Mouse (Mus musculus): ENCODE results near the gene Psmb9. TPM values are rescaled to one million over a fixed set of nuclear protein-coding genes. Genes with fewer than 3 reads are reported as not detected.

Psmb9 gene
- total RNA-seq, 2 experiments from 2014 or later, result 12.6 to 15.0 TPM

- no peak for DNase-seq (ENCODE audit: low spot score in 2 of 2)
Observed at GRCm38 (mm10) chr17:34140240-34140639, 47.3 kb downstream of the Psmb9 start.

- DNase-seq (ENCODE audit: low spot score in 2 of 2), result no peak
Observed at GRCm38 (mm10) chr17:34139416-34139815, 48.1 kb downstream of the Psmb9 start.

GRCm38 (mm10) chr17:34138655-34139054 lies 48.9 kb downstream of the Psmb9 start:
- DNase-seq (ENCODE audit: low spot score in 2 of 2), result no peak

- DNase-seq (ENCODE audit: low spot score in 2 of 2), result no peak
Observed at GRCm38 (mm10) chr17:34137601-34138000, 50.0 kb downstream of the Psmb9 start.

GRCm38 (mm10) chr17:34135297-34136224 lies 52.0 kb downstream of the Psmb9 start:
- peak; percentile 98 for DNase-seq (ENCODE audit: low spot score in 2 of 2)

- DNase-seq (ENCODE audit: low spot score in 2 of 2), result no peak
Observed at GRCm38 (mm10) chr17:34134451-34134850, 53.1 kb downstream of the Psmb9 start.

GRCm38 (mm10) chr17:34133289-34133688 lies 54.3 kb downstream of the Psmb9 start:
- DNase-seq (ENCODE audit: low spot score in 2 of 2), result no peak

Other genes starting within 250 kb of the Psmb9 start
- 10 to 100 TPM; 96.5 to 98.1 TPM for gene Pfdn6, start 247.4 kb downstream of the Psmb9 start, total RNA-seq (2021)
- 10 to 100 TPM; 35.1 to 35.2 TPM for gene Wdr46, start 247.1 kb downstream of the Psmb9 start, total RNA-seq (2021)
- 1 to 10 TPM; 7.1 to 7.2 TPM for gene B3galt4, start 236.3 kb downstream of the Psmb9 start, total RNA-seq (2021)
- 10 to 100 TPM; 62.8 to 72.5 TPM for gene Vps52, start 232.0 kb downstream of the Psmb9 start, total RNA-seq (2021)
- 1,000 to 10,000 TPM; 1,180 to 1,281 TPM for gene Rps18, start 231.8 kb downstream of the Psmb9 start, total RNA-seq (2021)
- gene H2-K1, start 187.4 kb downstream of the Psmb9 start, total RNA-seq (2021), result 100 to 1,000 TPM; 173 to 174 TPM
- 10 to 100 TPM; 49.0 to 54.3 TPM for gene Ring1, start 163.1 kb downstream of the Psmb9 start, total RNA-seq (2021)
- 100 to 1,000 TPM; 135 to 144 TPM for gene H2-Ke6, start 159.7 kb downstream of the Psmb9 start, total RNA-seq (2021)
- 100 to 1,000 TPM; 145 to 156 TPM for gene Slc39a7, start 156.1 kb downstream of the Psmb9 start, total RNA-seq (2021)
- gene Rxrb, start 156.0 kb downstream of the Psmb9 start, total RNA-seq (2021), result 10 to 100 TPM; 74.5 to 78.0 TPM
- 1 to 10 TPM; 3.1 to 6.4 TPM for gene Col11a2, start 148.3 kb downstream of the Psmb9 start, total RNA-seq (2021)
- gene H2-Oa, start 95.4 kb downstream of the Psmb9 start, total RNA-seq (2021), result under 1 TPM in 1 of 2 experiments, not detected in 1; 0.31 TPM
- 10 to 100 TPM; 11.2 to 11.7 TPM for gene H2-DMa, start 68.2 kb downstream of the Psmb9 start, total RNA-seq (2021)
- 100 to 1,000 TPM; 225 to 226 TPM for gene Brd2, start 65.1 kb downstream of the Psmb9 start, total RNA-seq (2021)
- 1 to 10 TPM; 1.2 to 3.0 TPM for gene H2-DMb2, start 44.5 kb downstream of the Psmb9 start, total RNA-seq (2021)
- gene H2-DMb1, start 34.7 kb downstream of the Psmb9 start, total RNA-seq (2021), result 1 to 10 TPM; 1.9 to 3.8 TPM
- gene Tap1, start 211 bp downstream of the Psmb9 start, total RNA-seq (2021), result 10 to 100 TPM; 20.8 to 22.1 TPM
- gene Psmb8, start 10.0 kb upstream of the Psmb9 start, total RNA-seq (2021), result 10 to 100 TPM; 25.0 to 27.4 TPM
- gene Tap2, start 15.8 kb upstream of the Psmb9 start, total RNA-seq (2021), result 10 to 100 TPM; 32.9 to 33.2 TPM
- gene H2-Ob, start 51.1 kb upstream of the Psmb9 start, total RNA-seq (2021), result under 1 TPM; 0.28 to 0.65 TPM
- gene H2-Ab1, start 69.9 kb upstream of the Psmb9 start, total RNA-seq (2021), result 10 to 100 TPM; 11.1 to 12.8 TPM
- 10 to 100 TPM in 1 of 2 experiments, 1 to 10 TPM in 1; 9.1 to 15.9 TPM for gene H2-Aa, start 100.1 kb upstream of the Psmb9 start, total RNA-seq (2021)
- 10 to 100 TPM in 1 of 2 experiments, 1 to 10 TPM in 1; 5.7 to 12.3 TPM for gene H2-Eb1, start 118.1 kb upstream of the Psmb9 start, total RNA-seq (2021)
- gene H2-Eb2, start 137.9 kb upstream of the Psmb9 start, total RNA-seq (2021), result not detected
- gene Btnl2, start 167.1 kb upstream of the Psmb9 start, total RNA-seq (2021), result under 1 TPM; 0.45 TPM
- gene Btnl1, start 189.4 kb upstream of the Psmb9 start, total RNA-seq (2021), result not detected
- 1 to 10 TPM; 5.8 to 6.3 TPM for gene BC051142, start 211.1 kb upstream of the Psmb9 start, total RNA-seq (2021)